Mouse (Mus musculus) kidney, embryonic 16.5 days (tissue): ENCODE measurements around the gene Cct4. TPM values are rescaled to one million over a fixed set of nuclear protein-coding genes. Genes with fewer than 3 reads are reported as not detected.
A peak's percentile ranks its signal among the peaks of the same experiment; 100 is the strongest.

ENCODE experiments used
- ATAC-seq: fragments of 200-750 bp; cut with Nextera tagmentation; 2 replicates; pipeline ENCODE4 v1.8.0; 2017; ENCODE audit warnings: moderate TSS enrichment; ENCODE audit not compliant: low FRiP score, low TSS enrichment
- H3K27ac ChIP-seq: fragments of 300-500 bp; sonication (generic); 2 replicates; pipeline ENCODE4 v1.5.1; 2014; ENCODE audit warnings: low read length
- H3K27me3 ChIP-seq: fragments of 300-500 bp; sonication (generic); 2 replicates; pipeline ENCODE4 v1.6.1; 2014; ENCODE audit warnings: low read length, control low read depth, mixed read lengths; ENCODE audit not compliant: insufficient read depth
- H3K36me3 ChIP-seq: fragments of 300-500 bp; sonication (generic); 2 replicates; pipeline ENCODE4 v1.6.1; 2014; ENCODE audit warnings: low read length, control low read depth, mixed read lengths; ENCODE audit not compliant: insufficient read depth
- H3K4me1 ChIP-seq: fragments of 300-500 bp; sonication (generic); 2 replicates; pipeline ENCODE4 v1.6.1; 2014; ENCODE audit warnings: low read length, control low read depth, mixed read lengths; ENCODE audit not compliant: insufficient read depth
- H3K4me2 ChIP-seq: fragments of 300-500 bp; sonication (generic); replicated peaks from 2 replicates; pipeline ENCODE4 v1.6.1; 2014; ENCODE audit warnings: low read depth, low read length
- H3K4me3 ChIP-seq: fragments of 300-500 bp; sonication (generic); 2 replicates; pipeline ENCODE4 v1.5.1; 2014; ENCODE audit warnings: mild to moderate bottlenecking, low read length
- H3K9ac ChIP-seq: fragments of 300-500 bp; sonication (generic); replicated peaks from 2 replicates; pipeline ENCODE4 v1.6.1; 2014; ENCODE audit warnings: low read length
- H3K9me3 ChIP-seq: fragments of 300-500 bp; sonication (generic); 2 replicates; pipeline ENCODE4 v1.6.1; 2016; ENCODE audit warnings: low read length, control low read depth
- WGBS: fragments of 180-500 bp; shearing (Covaris S2); extraction: QIAGEN DNeasy Blood & Tissue Kit; methylation state at CpG from one replicate; pipeline ENCODE4 v1.1.7; 2014; 5-methylcytosine and 5-hydroxymethylcytosine counted together
- polyA plus RNA-seq: library from polyadenylated mRNA; unstranded; fragments of >200 nt; fragmentation: Nextera tagmentation; extraction: Ambion mirVana; gene quantifications from 2 replicates; pipeline ENCODE4 v1.2.1, GENCODE M21; 2015

Cct4 gene
- polyA plus RNA-seq, 1 experiment from 2014 or later: 303 TPM

DNA sequence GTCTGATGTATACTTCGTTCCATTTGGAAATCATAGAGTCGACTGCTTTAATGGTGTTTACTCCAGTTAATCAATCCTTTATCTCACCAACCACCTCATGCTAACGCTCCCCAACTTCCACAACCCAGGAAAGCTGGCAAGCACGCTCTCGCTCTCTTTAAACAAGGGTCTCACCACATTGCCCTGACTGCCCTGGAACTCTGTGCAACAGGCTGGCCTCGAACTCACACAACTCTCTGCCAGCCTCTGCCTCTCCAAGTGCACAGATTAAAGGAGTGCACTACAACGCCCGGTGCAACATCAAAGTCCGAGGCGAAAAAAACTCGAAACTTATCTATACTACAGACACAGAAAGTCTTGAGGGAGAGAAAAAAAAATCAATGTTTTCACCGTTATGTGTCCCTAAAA is 8.8 kb upstream of the Cct4 start:
- Histone ChIP-seq H3K4me1 (peaks cover 14% of the 10 kb centered on the region), H3K9me3 (no peaks in the 10 kb centered on the region), H3K9ac (peak overlapping the region; percentile 89), H3K27ac (peak overlapping the region; percentile 98), H3K36me3 (peaks cover 11% of the 10 kb centered on the region), H3K4me3 (peak overlapping the region; percentile 61), H3K4me2 (peak overlapping the region; percentile 86), H3K27me3 (no peaks in the 10 kb centered on the region)
- 3% methylated on average over 12 of the region's 12 CpGs for WGBS
- ATAC-seq: peak; percentile 52; the same call in 1 of the 2 replicates

DNA sequence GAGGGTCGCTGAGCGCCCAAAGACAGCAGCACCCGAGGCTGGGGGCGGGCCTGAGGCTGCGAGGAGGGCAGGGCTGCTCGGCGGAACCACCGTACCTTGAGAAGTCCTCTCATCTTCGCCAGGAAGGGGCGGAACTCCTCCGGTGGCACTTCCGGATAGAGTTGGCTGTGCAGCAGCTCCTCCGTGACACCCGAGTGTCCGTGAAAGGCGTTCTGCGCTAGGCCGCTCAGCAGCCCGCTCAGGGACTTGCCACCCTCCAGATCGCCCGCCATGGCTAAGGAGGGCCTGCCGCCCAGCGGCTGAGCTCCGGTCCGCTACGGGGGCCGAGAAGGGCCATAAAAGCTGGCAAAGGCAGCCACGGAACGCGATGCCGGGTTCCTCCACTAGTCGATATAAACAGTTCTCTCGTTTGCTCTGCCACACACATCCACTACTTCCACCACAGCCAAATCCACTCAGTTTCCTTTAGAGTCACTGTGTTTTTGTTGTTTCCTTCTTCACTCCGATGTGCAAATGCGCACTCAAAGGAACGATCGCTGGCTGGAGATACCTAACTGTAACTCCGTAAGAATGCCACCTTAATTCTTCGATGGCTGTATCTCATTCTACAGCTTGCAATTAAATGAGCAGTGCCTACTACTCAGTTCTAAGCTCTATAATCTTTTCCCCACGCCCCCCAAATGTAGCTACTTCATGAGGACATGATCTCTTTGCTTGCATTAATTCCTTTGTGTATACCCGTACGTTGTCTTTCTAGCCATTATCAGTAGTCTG is 8.1 kb upstream of the Cct4 start, which contains the start of the genes Gm28048 and Commd1:
Gene Gm28048, minus strand, starts transcription at position 107 of the 774 bp plus-strand sequence.
Gene Commd1, minus strand, starts transcription at position 399 of the 774 bp plus-strand sequence.
- H3K36me3 ChIP-seq: peaks cover 7% of the 10 kb centered on the region; the same call in 1 of the 2 replicates
- peaks cover 13% of the 10 kb centered on the region for H3K4me1 ChIP-seq
- H3K9me3 ChIP-seq: no peaks in the 10 kb centered on the region
- H3K4me3 ChIP-seq: peak within 1 kb of the TSS; percentile 61
- peak within 1 kb of the TSS; percentile 98 for H3K27ac ChIP-seq
- H3K27me3 ChIP-seq: no peaks in the 10 kb centered on the region
- peak within 1 kb of the TSS; percentile 86 for H3K4me2 ChIP-seq
- peak; percentile 96 for ATAC-seq
- H3K9ac ChIP-seq: peak within 1 kb of the TSS; percentile 89
- 3% methylated on average over 42 of the region's 42 CpGs for WGBS

- no peak overlapping the region; the same call in 1 of the 2 replicates for H3K4me2 ChIP-seq
- WGBS: 76% methylated on average over 6 of the region's 6 CpGs
- no peak overlapping the region for H3K4me3 ChIP-seq
- no peak overlapping the region for H3K9ac ChIP-seq
- H3K4me1 ChIP-seq: peaks cover 13% of the 10 kb centered on the region
- no peaks in the 10 kb centered on the region for H3K9me3 ChIP-seq
- H3K27ac ChIP-seq: no peak overlapping the region
- no peak for ATAC-seq
- H3K27me3 ChIP-seq: no peaks in the 10 kb centered on the region
- peaks cover 5% of the 10 kb centered on the region; the same call in 1 of the 2 replicates for H3K36me3 ChIP-seq
Observed at GRCm38 (mm10) chr11:22982846-22983245, 7.5 kb upstream of the Cct4 start.

DNA sequence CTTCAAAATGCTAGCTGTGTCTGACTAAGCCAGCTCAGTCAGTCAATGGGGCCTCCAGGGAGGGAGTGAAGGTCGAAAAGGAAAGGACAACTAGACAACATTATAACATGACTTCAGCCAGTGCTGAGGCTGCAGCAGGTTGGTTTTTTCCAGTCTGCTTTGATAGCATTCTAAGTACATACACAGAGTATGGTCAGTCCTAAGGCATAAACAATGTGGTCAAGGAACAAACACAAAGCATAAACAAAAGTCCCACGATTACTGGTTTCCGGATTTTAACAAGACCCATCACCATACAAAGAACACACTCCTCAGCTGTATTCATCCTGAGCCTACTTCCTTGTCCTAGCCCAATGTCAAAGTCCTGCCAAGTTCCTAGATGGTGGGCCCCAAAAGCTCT is 4.8 kb upstream of the Cct4 start:
- Histone ChIP-seq H3K27ac (no peak overlapping the region), H3K4me2 (no peak overlapping the region), H3K9me3 (no peaks in the 10 kb centered on the region), H3K36me3 (no peaks in the 10 kb centered on the region), H3K9ac (no peak overlapping the region), H3K4me1 (peaks cover 10% of the 10 kb centered on the region), H3K4me3 (no peak overlapping the region), H3K27me3 (no peaks in the 10 kb centered on the region)
- WGBS: 85% methylated on average over 3 of the region's 3 CpGs
- ATAC-seq: no peak

- no peak overlapping the region for H3K4me2 ChIP-seq
- H3K27ac ChIP-seq: no peak overlapping the region
- H3K9ac ChIP-seq: no peak overlapping the region
- H3K4me3 ChIP-seq: no peak overlapping the region
- no peaks in the 10 kb centered on the region for H3K27me3 ChIP-seq
- no peaks in the 10 kb centered on the region for H3K9me3 ChIP-seq
- no peaks in the 10 kb centered on the region for H3K36me3 ChIP-seq
- 38% methylated on average over 2 of the region's 2 CpGs for WGBS
- H3K4me1 ChIP-seq: peaks cover 10% of the 10 kb centered on the region
- no peak for ATAC-seq
Observed at GRCm38 (mm10) chr11:22987357-22987756, 3.0 kb upstream of the Cct4 start.

DNA sequence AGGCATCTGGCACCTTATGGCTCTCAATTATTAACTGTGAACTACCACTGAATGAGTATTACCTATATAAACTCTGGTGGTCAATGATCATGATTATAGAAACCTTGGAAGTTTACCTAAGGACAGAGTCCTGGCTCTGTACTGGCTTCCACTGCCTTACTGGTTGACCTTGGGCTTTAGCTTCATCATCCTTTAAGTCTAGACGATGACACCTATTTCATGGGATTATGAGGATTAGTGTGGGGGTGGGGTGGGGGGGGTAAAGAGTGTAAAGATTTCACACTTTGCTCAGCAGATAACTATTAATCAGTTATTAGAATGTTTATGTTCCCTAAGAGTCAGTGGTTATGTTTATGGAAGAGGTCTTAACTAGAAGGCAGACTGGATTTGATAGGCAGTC is 533 bp upstream of the Cct4 start:
- H3K9ac ChIP-seq: peak overlapping the region; percentile 97
- H3K27ac ChIP-seq: peak overlapping the region; percentile 93
- H3K9me3 ChIP-seq: no peaks in the 10 kb centered on the region
- ATAC-seq: peak; percentile 10
- peaks cover 10% of the 10 kb centered on the region for H3K36me3 ChIP-seq
- WGBS: 38% methylated on average over 1 of the region's 1 CpGs
- peak overlapping the region; percentile 97 for H3K4me3 ChIP-seq
- H3K4me2 ChIP-seq: peak overlapping the region; percentile 99
- no peaks in the 10 kb centered on the region for H3K27me3 ChIP-seq
- peaks cover 11% of the 10 kb centered on the region for H3K4me1 ChIP-seq

DNA sequence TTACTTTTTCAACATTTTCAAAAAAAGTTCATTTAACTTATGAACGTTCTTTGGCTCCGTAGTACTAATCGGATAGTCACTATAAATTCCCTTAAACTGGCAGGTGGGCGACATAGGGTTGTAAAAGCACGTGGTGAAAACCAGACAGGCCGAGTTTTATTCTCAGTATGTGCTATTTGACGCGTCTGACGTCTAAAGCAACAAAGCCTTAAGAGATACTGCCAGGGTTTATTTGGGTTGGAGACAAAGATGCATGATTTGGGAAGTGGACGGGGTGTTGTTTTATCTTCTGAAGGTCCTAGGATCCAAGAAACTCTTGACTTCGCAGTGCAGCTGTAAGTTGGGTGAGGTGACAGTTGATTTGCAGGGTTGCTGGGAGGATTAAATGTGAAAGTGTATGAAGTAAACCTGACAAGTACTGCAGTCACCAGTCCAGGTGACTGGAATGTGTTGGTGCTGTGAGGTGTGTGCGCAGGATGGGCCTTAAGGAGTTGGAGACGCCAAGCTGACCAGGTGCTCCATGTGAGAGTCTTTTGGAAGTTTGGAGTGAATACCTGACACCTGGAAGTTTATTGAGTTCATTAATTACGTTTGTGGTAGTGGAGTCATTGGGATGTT is 1.0 kb downstream of the Cct4 start:
- Histone ChIP-seq H3K4me1 (peaks cover 11% of the 10 kb centered on the region), H3K36me3 (peaks cover 20% of the 10 kb centered on the region), H3K4me2 (peak overlapping the region; percentile 99), H3K27ac (peak overlapping the region; percentile 93; the same call in 1 of the 2 replicates), H3K9ac (peak overlapping the region; percentile 97), H3K9me3 (no peaks in the 10 kb centered on the region), H3K4me3 (peak overlapping the region; percentile 97), H3K27me3 (no peaks in the 10 kb centered on the region)
- no peak for ATAC-seq
- 7% methylated on average over 14 of the region's 14 CpGs for WGBS

DNA sequence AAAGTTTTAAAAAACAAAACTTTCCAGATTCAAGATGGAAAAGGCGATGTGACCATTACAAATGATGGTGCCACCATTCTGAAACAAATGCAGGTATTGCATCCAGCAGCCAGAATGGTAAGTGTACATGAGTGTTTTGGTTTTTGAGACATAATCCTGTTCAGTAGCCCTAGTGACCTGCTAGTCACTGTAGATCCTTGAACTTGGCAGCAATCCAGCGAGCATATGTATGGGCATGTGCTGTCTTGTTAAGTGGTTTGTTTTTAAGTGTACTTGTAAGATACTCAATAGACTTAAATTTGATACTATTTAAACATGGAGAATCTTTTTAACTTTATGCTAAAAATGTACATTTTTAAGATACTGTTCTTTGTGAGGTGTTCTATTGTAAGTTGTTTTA is 4.0 kb downstream of the Cct4 start:
- peaks cover 40% of the 10 kb centered on the region for H3K36me3 ChIP-seq
- WGBS: 90% methylated on average over 2 of the region's 2 CpGs

DNA sequence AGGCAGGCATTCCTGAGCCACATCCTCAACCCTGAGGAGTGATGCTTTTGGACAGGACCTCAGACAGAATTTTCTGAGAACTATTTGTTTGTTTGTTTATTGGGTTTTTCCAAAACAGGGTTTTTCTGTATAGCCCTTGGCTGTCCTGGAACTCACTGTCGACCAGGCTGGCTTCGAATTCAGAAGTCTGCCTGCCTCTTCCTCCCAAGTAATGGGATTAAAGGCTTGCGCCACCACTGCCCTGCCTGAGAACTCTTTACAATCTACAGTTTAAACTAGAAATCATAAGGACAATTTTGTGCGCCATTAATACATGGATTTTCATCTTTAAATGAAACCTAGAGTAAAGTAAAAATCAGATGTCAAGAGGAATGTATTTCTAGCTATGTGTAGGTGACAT is 5.1 kb downstream of the Cct4 start:
- peaks cover 11% of the 10 kb centered on the region for H3K4me1 ChIP-seq
- no peak overlapping the region for H3K4me3 ChIP-seq
- no peaks in the 10 kb centered on the region for H3K27me3 ChIP-seq
- no peak for ATAC-seq
- no peak overlapping the region for H3K9ac ChIP-seq
- no peak overlapping the region for H3K4me2 ChIP-seq
- no peaks in the 10 kb centered on the region for H3K9me3 ChIP-seq
- peaks cover 52% of the 10 kb centered on the region for H3K36me3 ChIP-seq
- H3K27ac ChIP-seq: no peak overlapping the region
- 94% methylated on average over 4 of the region's 4 CpGs for WGBS

More for the DNA sequence above, 4.0 kb downstream of the Cct4 start:
- no peak overlapping the region for H3K4me2 ChIP-seq
- peaks cover 11% of the 10 kb centered on the region for H3K4me1 ChIP-seq
- ATAC-seq: no peak
- H3K9me3 ChIP-seq: no peaks in the 10 kb centered on the region
- H3K9ac ChIP-seq: no peak overlapping the region
- H3K27me3 ChIP-seq: no peaks in the 10 kb centered on the region
- H3K4me3 ChIP-seq: no peak overlapping the region
- H3K27ac ChIP-seq: no peak overlapping the region

DNA sequence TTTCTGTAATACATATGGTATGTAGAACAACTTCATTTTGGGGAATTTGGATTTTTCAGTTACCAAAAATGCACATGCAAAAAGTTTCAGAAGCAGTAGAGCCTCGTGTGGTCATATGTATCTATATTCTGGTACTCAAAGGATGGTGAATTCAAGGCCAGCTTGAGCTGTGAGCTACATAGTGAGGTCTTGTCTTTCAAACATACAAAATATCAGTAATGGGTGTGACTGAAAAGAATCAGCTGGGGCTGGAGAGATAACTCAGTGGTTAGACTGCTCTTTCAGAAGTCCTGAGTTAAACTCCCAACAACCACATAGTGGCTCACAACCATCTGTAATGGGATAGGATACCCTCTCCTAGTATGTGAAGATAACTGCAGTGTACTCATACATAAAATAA is 8.0 kb downstream of the Cct4 start:
- no peak for ATAC-seq
- Histone ChIP-seq H3K27ac (no peak overlapping the region), H3K9me3 (no peaks in the 10 kb centered on the region), H3K9ac (no peak overlapping the region), H3K36me3 (peaks cover 73% of the 10 kb centered on the region), H3K27me3 (no peaks in the 10 kb centered on the region), H3K4me2 (no peak overlapping the region), H3K4me1 (no peaks in the 10 kb centered on the region), H3K4me3 (no peak overlapping the region)
- WGBS: 80% methylated on average over 1 of the region's 1 CpGs
